Mouse (Mus musculus) bone marrow, adult 2 months (tissue): ENCODE results near the gene Olfr1015.

Experiments used
- CTCF ChIP-seq: fragments of 200-500 bp; IDR thresholded peaks from 2 replicates; pipeline ENCODE4 v1.5.1; 2011; ENCODE audit warnings: low read length, control low read depth; ENCODE audit not compliant: control insufficient read depth, insufficient read depth
- POLR2A ChIP-seq: fragments of 200-500 bp; IDR thresholded peaks from 2 replicates; pipeline ENCODE4 v1.6.1; 2011; ENCODE audit warnings: low read depth, mild to moderate bottlenecking, control low read depth, low read length, borderline replicate concordance; ENCODE audit not compliant: control insufficient read depth

GRCm38 (mm10) chr2:85802444-85802843, 20.6 kb downstream of the Olfr1015 start, which contains the start of gene Olfr1016:
- no peak for TF ChIP-seq CTCF
- no peak for TF ChIP-seq POLR2A
